Mouse (Mus musculus): Measurements from ENCODE around the gene Rab11fip4.

GRCm38 (mm10) chr11:79652257-79652656, 61.2 kb downstream of the Rab11fip4 start:
- TF ChIP-seq CTCF (IDR thresholded peaks at IDR 0.05; ENCODE audit: borderline replicate concordance, insufficient read depth, low read depth, low read length) (no peak), POLR2A (IDR thresholded peaks at IDR 0.05; ENCODE audit: borderline replicate concordance, insufficient read depth, low read length) (no peak)
